Comparison of ENCODE assay signal across 10 mouse cellular contexts in the genomic region with DNA sequence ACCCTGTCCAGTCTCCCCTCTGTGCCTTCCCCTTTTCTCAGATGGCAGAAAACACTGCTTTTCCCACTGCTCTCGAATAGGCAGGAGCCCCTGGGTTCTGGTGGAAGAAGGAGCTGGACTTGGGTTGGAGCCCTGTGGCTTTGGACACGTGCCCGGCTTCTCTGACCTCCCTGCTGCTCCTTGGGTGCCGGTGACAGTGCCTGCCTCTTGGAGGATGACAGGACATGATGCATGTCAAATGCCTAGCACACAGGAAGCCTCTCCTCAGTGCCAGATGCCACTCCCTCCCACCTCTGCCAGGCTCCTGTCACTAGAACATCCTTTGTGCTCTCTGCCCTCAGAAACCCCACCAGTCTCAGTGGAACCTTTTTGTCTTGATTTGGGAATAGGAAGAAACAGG. TPM values are rescaled to one million over a fixed set of nuclear protein-coding genes. Genes with fewer than 3 reads are reported as not detected.
DNase-seq lines count a peak whose midpoint lies in the region; ATAC-seq lines count a peak whose summit lies in the region.
"Had no signal": no experiment of that assay in that cellular context is flagged by ENCODE, and none has a peak within 500 bp of the region (broad histone marks: within the 10 kb centered on the region; RNA-seq: fewer than 3 reads in every experiment).

No protein-coding gene starts in this region.

- no peaks in the 10 kb centered on the region for H3K9me3 ChIP-seq in kidney, embryonic 15.5 days (replicated peaks)
- H3K9me3 ChIP-seq: limb, embryonic 13.5 days had no signal

- no peaks in the 10 kb centered on the region for H3K36me3 ChIP-seq in kidney, embryonic 15.5 days
- H3K36me3 ChIP-seq: limb, embryonic 13.5 days had no signal

- H3K4me1 ChIP-seq in kidney, embryonic 15.5 days = peaks cover 27% of the 10 kb centered on the region

- ATAC-seq in kidney, embryonic 15.5 days (replicated peaks; ENCODE audit: low FRiP score) = no peak
- ATAC-seq in erythroid progenitor cell, adult 5-6 weeks (replicated peaks; ENCODE audit: low FRiP score, poor library complexity, severe bottlenecking) = no peak

- no peak overlapping the region for H3K4me2 ChIP-seq in kidney, embryonic 15.5 days
- H3K4me2 ChIP-seq: limb, embryonic 13.5 days had no signal

- H3K4me3 ChIP-seq in kidney, embryonic 15.5 days (replicated peaks) = no peak overlapping the region
- H3K4me3 ChIP-seq: erythroblast, embryonic 14.5 days; limb, embryonic 13.5 days had no signal

- 24% methylated on average over 4 of the region's 4 CpGs for WGBS in kidney, embryonic 15.5 days

- no peak overlapping the region for H3K27ac ChIP-seq in kidney, embryonic 15.5 days
- H3K27ac ChIP-seq: limb, embryonic 13.5 days had no signal

- DNase-seq in kidney, adult 11 months = peak; percentile 54
- DNase-seq in B cell, adult 2 months = peak; percentile 44 to 47
- peak; percentile 82 for DNase-seq in adrenal gland, postnatal 36 days
- DNase-seq in kidney, postnatal 25 days = peak; percentile 71 to 81
- no peak for DNase-seq in frontal cortex, adult 2 months (ENCODE audit: extremely low spot score in 1 of 2, low spot score in 1 of 2)
- no peak for DNase-seq in ovary, postnatal 14 days (ENCODE audit: low spot score)

- H3K9ac ChIP-seq in kidney, embryonic 15.5 days = no peak overlapping the region
- H3K9ac ChIP-seq: limb, embryonic 13.5 days had no signal

- peaks cover 50% of the 10 kb centered on the region for H3K27me3 ChIP-seq in kidney, embryonic 15.5 days

RNA-seq across cellular contexts. Expression of a gene that starts 3.2 kb away (rescaled TPM):
- polyA plus RNA-seq in kidney, embryonic 15.5 days (2015; fragmentation: Nextera tagmentation; extraction: Ambion mirVana) = 9.3 and 10.1 TPM in 2 replicates
- 10 to 100 TPM in 1 of 2 experiments, 1 to 10 TPM in 1; 8.9 to 32.5 TPM for total RNA-seq in adrenal gland, postnatal 36 days (2021)
- polyA plus RNA-seq in frontal cortex, adult 2 months (2012; rRNA removed) = 26.9 and 28.9 TPM in 2 replicates
- 5.8 and 12.6 TPM in 2 replicates for total RNA-seq in erythroid progenitor cell, adult 5-6 weeks (2015; ENCODE audit: low replicate concordance)
- 4.7 and 5.4 TPM in 2 replicates for total RNA-seq in erythroid progenitor cell, adult 5-6 weeks (2017; ENCODE audit: low replicate concordance)

Comparison
In these comparisons a context has a peak if more than half of its experiments do, and no peak if none do; other contexts are left out.
1. DNase-seq: peak in kidney, adult 11 months (single experiment), B cell, adult 2 months (2 of 2), adrenal gland, postnatal 36 days (2 of 2) and kidney, postnatal 25 days (2 of 2); none in frontal cortex, adult 2 months (0 of 2) and ovary, postnatal 14 days (single experiment).